Mouse (Mus musculus): ENCODE data around the gene Sycn. TPM values are rescaled to one million over a fixed set of nuclear protein-coding genes. Genes with fewer than 3 reads are reported as not detected.
"Not testable (repeated sequence)": the region's sequence is repeated elsewhere in the genome, so short reads cannot be mapped to it uniquely, and the experiment has no call there.

Sycn gene
- polyA plus RNA-seq, 1 experiment from 2014 or later, result 17.9 TPM

- Histone ChIP-seq H3K9ac (ENCODE audit: low read length) (no peak overlapping the region), H3K27me3 (replicated peaks; ENCODE audit: control insufficient read depth, insufficient read depth, low read length) (no peaks in the 10 kb centered on the region), H3K36me3 (ENCODE audit: control insufficient read depth, insufficient read depth, low read length) (no peaks in the 10 kb centered on the region), H3K4me3 (ENCODE audit: low read depth, low read length) (no peak overlapping the region), H3K4me1 (replicated peaks; ENCODE audit: control insufficient read depth, insufficient read depth, low read length) (no peaks in the 10 kb centered on the region; the same call in 1 of the 2 replicates), H3K4me2 (ENCODE audit: low read length) (no peak overlapping the region), H3K27ac (ENCODE audit: low read depth) (no peak overlapping the region), H3K9me3 (ENCODE audit: control insufficient read depth, low read length) (no peaks in the 10 kb centered on the region)
- WGBS, result 9% methylated on average over 19 of the region's 19 CpGs
- ATAC-seq (replicated peaks; ENCODE audit: low FRiP score, low TSS enrichment, low read depth) (peak; percentile 79), DNase-seq (ENCODE audit: low spot score) (peak; percentile 87)
Measured at GRCm38 (mm10) chr7:28527922-28528719, 12.6 kb upstream of the Sycn start.

DNA sequence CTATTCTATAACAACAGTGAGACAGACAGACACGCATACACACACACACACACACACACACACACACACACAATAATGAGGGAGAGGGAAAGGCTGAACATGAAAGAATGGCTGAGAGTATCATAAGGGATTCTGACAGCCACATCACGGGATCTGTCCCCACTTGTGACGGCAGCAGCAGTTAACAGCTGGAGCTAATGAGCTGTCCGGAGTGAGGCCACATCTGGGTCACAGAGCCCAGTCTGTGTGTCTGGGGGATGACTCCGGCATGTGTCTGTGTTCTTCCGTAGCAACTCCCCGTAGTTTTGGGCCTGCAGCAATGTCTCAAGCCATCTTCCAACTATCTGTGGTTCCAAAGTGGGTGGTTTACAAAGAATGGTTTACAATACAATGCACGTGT is 8.7 kb upstream of the Sycn start:
- DNase-seq (ENCODE audit: low spot score), result no peak
- Histone ChIP-seq H3K9ac (ENCODE audit: low read length) (no peak overlapping the region), H3K4me1 (replicated peaks; ENCODE audit: control insufficient read depth, insufficient read depth, low read length) (no peaks in the 10 kb centered on the region; the same call in 1 of the 2 replicates), H3K27me3 (replicated peaks; ENCODE audit: control insufficient read depth, insufficient read depth, low read length) (no peaks in the 10 kb centered on the region), H3K27ac (ENCODE audit: low read depth) (no peak overlapping the region), H3K9me3 (ENCODE audit: control insufficient read depth, low read length) (no peaks in the 10 kb centered on the region), H3K36me3 (ENCODE audit: control insufficient read depth, insufficient read depth, low read length) (no peaks in the 10 kb centered on the region), H3K4me2 (ENCODE audit: low read length) (no peak overlapping the region), H3K4me3 (ENCODE audit: low read depth, low read length) (no peak overlapping the region)
- WGBS, result 78% methylated on average over 8 of the region's 8 CpGs
- ATAC-seq (replicated peaks; ENCODE audit: low FRiP score, low TSS enrichment, low read depth), result no peak

DNA sequence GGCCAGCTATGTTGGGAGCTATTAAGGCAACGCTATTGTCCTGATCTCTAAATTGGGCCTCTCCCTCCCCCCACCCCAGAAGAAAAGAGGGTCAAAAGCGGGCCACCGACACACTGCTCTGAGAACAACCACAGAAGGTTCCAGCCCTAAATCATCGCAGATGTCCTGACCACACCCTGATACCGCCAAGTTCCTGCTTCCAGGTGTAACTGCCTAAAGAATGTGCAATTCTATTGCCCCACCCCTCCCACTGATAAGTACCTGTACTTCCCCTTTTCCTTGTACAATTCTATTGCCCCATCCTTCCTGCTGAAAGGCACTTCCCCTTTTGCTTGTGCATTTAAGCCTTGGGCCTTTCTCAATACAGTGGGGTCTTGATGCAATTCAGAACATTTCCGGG is 1.8 kb upstream of the Sycn start:
- DNase-seq (ENCODE audit: low spot score); H3K4me2 ChIP-seq (ENCODE audit: low read length); H3K9ac ChIP-seq (ENCODE audit: low read length); H3K36me3 ChIP-seq (ENCODE audit: control insufficient read depth, insufficient read depth, low read length); H3K9me3 ChIP-seq (ENCODE audit: control insufficient read depth, low read length); H3K4me1 ChIP-seq (replicated peaks; ENCODE audit: control insufficient read depth, insufficient read depth, low read length); H3K27me3 ChIP-seq (replicated peaks; ENCODE audit: control insufficient read depth, insufficient read depth, low read length); H3K27ac ChIP-seq (ENCODE audit: low read depth); ATAC-seq (replicated peaks; ENCODE audit: low FRiP score, low TSS enrichment, low read depth); H3K4me3 ChIP-seq (ENCODE audit: low read depth, low read length): not testable (repeated sequence)
- 94% methylated on average over 6 of the region's 6 CpGs for WGBS

DNA sequence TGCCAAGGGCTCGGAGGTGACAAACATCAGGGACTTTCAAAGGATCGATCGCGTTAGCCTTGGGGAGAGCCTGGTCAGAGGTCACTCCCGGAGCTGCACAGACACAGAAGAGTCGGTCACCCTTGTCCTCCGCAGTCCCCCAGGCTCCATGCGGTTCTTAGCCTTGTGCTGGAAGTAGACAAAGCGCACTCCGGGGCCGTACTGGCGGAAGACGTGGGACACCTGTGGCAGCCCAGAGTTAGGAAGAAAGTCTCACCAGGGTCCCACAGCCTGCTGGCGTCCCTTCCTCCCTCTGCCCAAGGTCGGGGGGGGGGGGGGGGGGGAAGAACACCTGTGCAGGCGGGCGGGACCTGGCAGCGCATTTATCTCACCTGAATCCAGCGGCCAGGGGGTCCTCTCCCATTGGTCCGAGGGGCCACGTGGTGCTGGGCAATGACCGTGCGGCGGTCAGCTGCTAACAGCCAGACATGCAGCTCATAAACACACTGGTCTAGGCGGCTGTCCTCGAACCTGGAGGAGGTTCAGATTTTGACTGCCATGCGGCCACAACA is 3.4 kb downstream of the Sycn start:
- Histone ChIP-seq H3K4me3 (ENCODE audit: low read depth, low read length) (no peak overlapping the region; the same call in 1 of the 2 replicates), H3K9ac (ENCODE audit: low read length) (no peak overlapping the region)
- WGBS, result 4% methylated on average over 26 of the region's 27 CpGs

DNA sequence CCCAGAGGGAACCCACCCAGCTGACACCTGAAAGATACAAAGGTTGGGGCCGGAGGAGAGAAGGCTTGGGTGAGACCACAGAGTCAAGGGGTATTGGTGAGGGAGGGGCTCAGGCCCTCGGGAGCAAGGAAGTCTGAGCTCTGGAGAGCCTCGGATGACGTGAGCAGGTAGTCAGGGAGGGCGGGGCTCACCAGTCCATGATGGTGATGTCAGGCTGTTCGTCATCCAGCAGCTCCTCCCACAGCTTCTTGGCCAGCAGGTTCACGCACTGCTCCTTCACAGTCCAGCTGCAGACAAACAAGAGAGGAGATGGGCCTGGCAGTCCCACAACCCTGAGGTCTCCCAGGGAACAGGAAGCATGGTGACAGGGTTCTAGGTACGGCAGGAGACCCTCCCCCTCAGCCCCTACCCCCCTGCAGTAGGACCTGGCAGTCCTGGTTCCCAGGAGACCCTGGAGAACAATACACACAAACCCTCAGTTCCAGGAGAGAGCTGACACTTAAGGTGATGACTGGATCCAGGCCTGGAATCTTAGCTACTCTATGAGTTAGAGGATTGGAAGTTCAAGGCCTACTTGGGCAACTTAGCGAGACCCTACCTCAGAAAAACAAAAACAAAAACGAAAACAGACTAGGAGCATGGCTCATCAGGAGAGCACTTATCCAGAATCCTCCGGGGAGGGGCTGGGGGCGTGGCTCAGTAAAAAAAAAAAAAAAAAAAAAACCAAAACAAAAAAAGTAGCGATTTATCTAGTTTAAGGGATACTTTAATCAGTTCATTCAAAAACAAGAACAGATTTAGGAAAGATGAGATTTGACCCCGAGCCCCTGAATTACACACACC is 4.6 kb downstream of the Sycn start:
- DNase-seq (ENCODE audit: low spot score) (peak; percentile 74), ATAC-seq (replicated peaks; ENCODE audit: low FRiP score, low TSS enrichment, low read depth) (peak; percentile 68)
- Histone ChIP-seq H3K27me3 (replicated peaks; ENCODE audit: control insufficient read depth, insufficient read depth, low read length) (peaks cover 39% of the 10 kb centered on the region), H3K4me3 (ENCODE audit: low read depth, low read length) (no peak overlapping the region), H3K9me3 (ENCODE audit: control insufficient read depth, low read length) (no peaks in the 10 kb centered on the region), H3K27ac (ENCODE audit: low read depth) (no peak overlapping the region), H3K36me3 (ENCODE audit: control insufficient read depth, insufficient read depth, low read length) (no peaks in the 10 kb centered on the region), H3K9ac (ENCODE audit: low read length) (no peak overlapping the region), H3K4me1 (replicated peaks; ENCODE audit: control insufficient read depth, insufficient read depth, low read length) (no peaks in the 10 kb centered on the region), H3K4me2 (ENCODE audit: low read length) (no peak overlapping the region)
- WGBS, result 26% methylated on average over 14 of the region's 14 CpGs

More for the DNA sequence above, 3.4 kb downstream of the Sycn start:
- Histone ChIP-seq H3K4me2 (ENCODE audit: low read length) (peak overlapping the region; percentile 34; the same call in 1 of the 2 replicates), H3K27me3 (replicated peaks; ENCODE audit: control insufficient read depth, insufficient read depth, low read length) (peaks cover 39% of the 10 kb centered on the region), H3K27ac (ENCODE audit: low read depth) (no peak overlapping the region), H3K4me1 (replicated peaks; ENCODE audit: control insufficient read depth, insufficient read depth, low read length) (no peaks in the 10 kb centered on the region), H3K36me3 (ENCODE audit: control insufficient read depth, insufficient read depth, low read length) (no peaks in the 10 kb centered on the region), H3K9me3 (ENCODE audit: control insufficient read depth, low read length) (no peaks in the 10 kb centered on the region)
- peak; percentile 50; the same call in 1 of the 2 replicates for ATAC-seq (replicated peaks; ENCODE audit: low FRiP score, low TSS enrichment, low read depth)
- DNase-seq (ENCODE audit: low spot score), result peak; percentile 69

- H3K4me3 ChIP-seq (ENCODE audit: low read depth, low read length), result no peak overlapping the region
- no peak overlapping the region for H3K4me2 ChIP-seq (ENCODE audit: low read length)
- H3K27me3 ChIP-seq (replicated peaks; ENCODE audit: control insufficient read depth, insufficient read depth, low read length), result peaks cover 39% of the 10 kb centered on the region
- ATAC-seq (replicated peaks; ENCODE audit: low FRiP score, low TSS enrichment, low read depth) (no peak), DNase-seq (ENCODE audit: low spot score) (no peak)
- H3K27ac ChIP-seq (ENCODE audit: low read depth), result no peak overlapping the region
- H3K9me3 ChIP-seq (ENCODE audit: control insufficient read depth, low read length), result no peaks in the 10 kb centered on the region
- H3K4me1 ChIP-seq (replicated peaks; ENCODE audit: control insufficient read depth, insufficient read depth, low read length), result no peaks in the 10 kb centered on the region
- WGBS, result 41% methylated on average over 7 of the region's 7 CpGs
- no peaks in the 10 kb centered on the region for H3K36me3 ChIP-seq (ENCODE audit: control insufficient read depth, insufficient read depth, low read length)
- no peak overlapping the region for H3K9ac ChIP-seq (ENCODE audit: low read length)
Measured at GRCm38 (mm10) chr7:28545891-28546210, 5.2 kb downstream of the Sycn start.

- Histone ChIP-seq H3K36me3 (ENCODE audit: control insufficient read depth, insufficient read depth, low read length) (no peaks in the 10 kb centered on the region), H3K9ac (ENCODE audit: low read length) (no peak overlapping the region), H3K4me3 (ENCODE audit: low read depth, low read length) (peak overlapping the region; percentile 4; the same call in 1 of the 2 replicates), H3K27me3 (replicated peaks; ENCODE audit: control insufficient read depth, insufficient read depth, low read length) (peaks cover 39% of the 10 kb centered on the region), H3K9me3 (ENCODE audit: control insufficient read depth, low read length) (no peaks in the 10 kb centered on the region), H3K4me1 (replicated peaks; ENCODE audit: control insufficient read depth, insufficient read depth, low read length) (no peaks in the 10 kb centered on the region), H3K4me2 (ENCODE audit: low read length) (peak overlapping the region; percentile 43), H3K27ac (ENCODE audit: low read depth) (no peak overlapping the region)
- peak; percentile 61 for DNase-seq (ENCODE audit: low spot score)
- no peak for ATAC-seq (replicated peaks; ENCODE audit: low FRiP score, low TSS enrichment, low read depth)
- WGBS, result 4% methylated on average over 22 of the region's 22 CpGs
Measured at GRCm38 (mm10) chr7:28546649-28547048, 6.0 kb downstream of the Sycn start.

- Histone ChIP-seq H3K4me2 (ENCODE audit: low read length) (peak within 1 kb of the TSS; percentile 43), H3K36me3 (ENCODE audit: control insufficient read depth, insufficient read depth, low read length) (no peaks in the 10 kb centered on the region), H3K9me3 (ENCODE audit: control insufficient read depth, low read length) (no peaks in the 10 kb centered on the region), H3K4me3 (ENCODE audit: low read depth, low read length) (peak within 1 kb of the TSS; percentile 4; the same call in 1 of the 2 replicates), H3K27ac (ENCODE audit: low read depth) (no peak within 1 kb of the TSS), H3K9ac (ENCODE audit: low read length) (no peak within 1 kb of the TSS), H3K4me1 (replicated peaks; ENCODE audit: control insufficient read depth, insufficient read depth, low read length) (no peaks in the 10 kb centered on the region), H3K27me3 (replicated peaks; ENCODE audit: control insufficient read depth, insufficient read depth, low read length) (peaks cover 39% of the 10 kb centered on the region)
- 7% methylated on average over 5 of the region's 5 CpGs for WGBS
- no peak for DNase-seq (ENCODE audit: low spot score)
- no peak for ATAC-seq (replicated peaks; ENCODE audit: low FRiP score, low TSS enrichment, low read depth)
Measured at GRCm38 (mm10) chr7:28547154-28547553, 6.5 kb downstream of the Sycn start, which contains the start of gene Nccrp1. TSS of gene Nccrp1 (minus strand) at chr7:28547254.

Data from intestine, embryonic 14.5 days (tissue).